Mouse (Mus musculus) C2C12 (cell line): ENCODE data around the gene P4ha1.

Experiments used
- CTCF ChIP-seq: IDR thresholded peaks from one replicate; pipeline ENCODE4 v1.5.1; 2011; ENCODE audit not compliant: control insufficient read depth, insufficient read depth, insufficient read length
- MAX ChIP-seq: IDR thresholded peaks from one replicate; pipeline ENCODE4 v1.6.1; 2011; ENCODE audit warnings: mild to moderate bottlenecking, control low read depth

DNA sequence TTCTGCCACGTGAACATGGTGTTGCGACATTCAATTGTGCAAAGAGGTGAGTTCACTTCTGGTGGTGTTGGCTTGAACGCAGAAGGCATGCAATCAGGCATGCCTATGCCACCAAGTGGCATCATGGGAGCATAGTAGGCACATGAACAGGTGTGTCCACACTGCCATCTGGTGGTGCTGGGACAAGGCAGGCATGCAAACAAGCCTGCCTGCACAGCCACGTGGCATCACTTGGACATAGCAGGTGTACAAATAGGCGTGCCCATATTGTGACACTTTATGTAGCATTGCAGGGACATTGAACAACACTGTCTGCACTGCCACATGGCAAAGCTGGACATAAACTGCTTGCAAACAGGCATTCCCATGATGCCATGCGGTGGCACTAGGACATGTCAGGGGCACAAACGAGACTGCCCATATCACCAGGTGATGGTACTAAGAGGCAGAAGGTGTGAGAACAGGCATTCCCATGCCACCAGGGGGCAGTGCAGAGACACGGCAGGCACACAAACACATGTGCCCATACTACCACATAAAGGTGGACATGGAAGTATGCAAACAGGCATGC lies 27.8 kb upstream of the P4ha1 start:
- TF ChIP-seq CTCF (peak; percentile 93), MAX (peak; percentile 68)
